Mouse (Mus musculus) kidney, postnatal 14 days (tissue): ENCODE data around the gene Pcif1.

Experiments
- DNase-seq: peaks from one replicate; pipeline ENCODE4 v3.0.0; 2022; ENCODE audit warnings: mixed read lengths

Gene Pcif1

GRCm38 (mm10) chr2:164894048-164894447, 14.9 kb downstream of the Pcif1 start:
- DNase-seq: no peak

- no peak for DNase-seq
Measured at GRCm38 (mm10) chr2:164894644-164895043, 15.5 kb downstream of the Pcif1 start.

DNA sequence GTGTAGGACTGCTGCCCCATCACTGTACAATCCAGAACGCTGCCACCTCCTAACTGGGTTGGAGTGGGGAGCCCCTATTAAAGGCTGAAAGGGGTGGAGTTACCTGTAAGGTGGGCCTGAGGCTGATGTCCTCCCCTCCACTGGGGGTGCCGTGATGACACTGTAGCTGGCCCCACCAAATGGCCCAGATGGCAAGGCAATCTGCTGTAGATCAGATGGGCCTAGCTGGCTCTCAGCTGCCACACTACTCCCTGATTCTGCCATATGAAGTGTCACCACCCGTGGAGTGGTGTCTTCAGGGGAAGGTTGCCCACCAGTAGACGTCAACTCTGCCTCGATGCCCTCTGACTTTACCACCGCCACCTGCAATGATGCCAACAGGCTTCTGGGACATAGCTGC, 16.8 kb downstream of the Pcif1 start:
- DNase-seq: no peak

GRCm38 (mm10) chr2:164898008-164898407, 18.9 kb downstream of the Pcif1 start:
- DNase-seq: no peak

- DNase-seq: no peak
Measured at GRCm38 (mm10) chr2:164899034-164899433, 19.9 kb downstream of the Pcif1 start.

DNA sequence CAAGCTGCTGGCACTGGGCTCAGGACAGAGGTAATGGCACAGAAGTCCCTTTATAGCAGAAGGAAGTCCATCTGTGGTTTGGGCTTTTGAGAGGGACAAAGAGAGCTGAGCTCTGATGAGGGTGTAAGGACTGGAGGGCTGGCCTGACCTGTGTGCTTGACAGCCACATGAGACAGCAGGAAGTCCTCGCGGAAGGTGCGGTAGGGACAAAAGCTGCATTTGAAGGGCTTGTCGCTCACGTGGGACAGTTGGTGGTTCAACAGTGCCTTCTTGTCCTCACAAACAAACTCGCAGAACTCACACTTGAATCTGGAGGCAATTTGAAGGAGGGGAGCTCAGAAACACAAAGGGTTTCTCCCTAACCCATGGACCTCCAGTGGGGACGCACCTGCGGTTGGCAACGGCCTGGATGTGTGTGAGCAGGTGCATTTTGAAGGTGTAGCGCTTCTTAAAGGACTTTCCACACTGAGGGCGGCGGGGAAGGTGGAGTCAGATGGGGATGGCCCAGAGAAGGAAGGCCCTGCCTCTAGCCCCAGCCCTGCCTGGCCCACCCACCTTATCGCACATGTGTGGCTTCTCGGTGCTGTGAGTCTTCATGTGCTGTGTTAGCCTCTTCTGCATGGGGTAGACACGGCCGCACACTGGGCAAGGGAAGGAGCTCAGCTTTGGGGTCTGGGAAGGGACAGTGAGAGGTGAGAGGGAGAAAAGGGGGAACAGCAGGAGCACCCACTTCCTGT, 20.8 kb downstream of the Pcif1 start:
- DNase-seq: no peak

- DNase-seq: no peak
Measured at GRCm38 (mm10) chr2:164901380-164901779, 22.3 kb downstream of the Pcif1 start.

GRCm38 (mm10) chr2:164903496-164903895, 24.4 kb downstream of the Pcif1 start:
- no peak for DNase-seq

- no peak for DNase-seq
Measured at GRCm38 (mm10) chr2:164906071-164906470, 27.0 kb downstream of the Pcif1 start.

GRCm38 (mm10) chr2:164907511-164907910, 28.4 kb downstream of the Pcif1 start:
- DNase-seq: no peak

DNA sequence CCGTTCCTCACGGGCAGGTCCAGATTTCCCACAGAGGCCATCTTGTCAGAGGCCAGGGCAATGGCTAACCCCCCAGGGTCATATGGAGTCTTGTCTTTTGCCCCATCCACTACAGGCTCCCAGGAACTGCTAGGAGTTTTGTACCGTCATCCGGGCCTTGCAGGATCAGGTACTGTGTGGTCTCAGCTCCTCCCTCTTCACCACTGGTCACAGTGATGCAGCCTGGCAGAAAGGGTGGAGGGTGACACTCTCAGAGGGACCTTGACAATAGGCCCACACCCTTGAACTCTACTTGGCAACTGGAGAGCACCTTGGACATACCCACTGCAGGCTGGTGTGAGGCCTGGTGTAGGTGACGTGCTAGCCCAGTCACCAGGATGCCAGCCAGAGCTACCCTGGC, 28.9 kb downstream of the Pcif1 start:
- no peak for DNase-seq

GRCm38 (mm10) chr2:164909100-164909499, 30.0 kb downstream of the Pcif1 start:
- no peak for DNase-seq

GRCm38 (mm10) chr2:164909542-164909941, 30.4 kb downstream of the Pcif1 start:
- peak; percentile 62 for DNase-seq

DNA sequence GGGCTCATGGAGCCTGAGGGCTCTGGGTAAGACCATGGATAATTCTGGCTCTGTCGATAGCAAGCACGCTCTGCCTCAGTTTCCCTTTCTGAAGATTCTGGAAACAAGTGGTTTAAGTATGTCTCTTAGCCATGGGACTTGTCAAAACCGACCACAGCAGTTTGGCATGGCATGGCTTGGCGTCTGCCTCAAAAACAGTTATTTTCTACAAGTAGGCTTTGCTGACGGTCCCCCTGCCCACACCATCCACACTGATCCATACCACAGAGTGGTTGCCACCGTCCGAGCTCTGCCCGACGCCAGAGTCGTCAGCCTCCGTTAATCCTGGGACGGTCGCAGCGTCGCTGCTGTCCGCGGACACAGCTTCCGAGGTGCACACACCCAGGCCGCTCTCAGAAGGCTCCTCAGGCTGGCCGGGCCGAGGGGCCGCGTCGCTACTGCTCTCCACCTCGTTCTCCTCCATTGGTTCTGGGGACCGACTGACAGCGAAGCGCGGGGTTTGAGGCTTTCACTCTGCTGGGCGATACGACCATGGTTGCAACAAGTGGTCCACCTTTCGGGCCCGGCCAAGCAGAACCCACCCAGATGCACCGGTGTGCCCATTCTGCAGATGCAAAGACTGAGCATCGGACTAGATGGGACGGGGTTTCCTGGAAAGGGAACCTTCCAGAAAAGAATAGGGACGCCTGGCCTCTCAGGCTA, 31.4 kb downstream of the Pcif1 start:
- no peak for DNase-seq

DNA sequence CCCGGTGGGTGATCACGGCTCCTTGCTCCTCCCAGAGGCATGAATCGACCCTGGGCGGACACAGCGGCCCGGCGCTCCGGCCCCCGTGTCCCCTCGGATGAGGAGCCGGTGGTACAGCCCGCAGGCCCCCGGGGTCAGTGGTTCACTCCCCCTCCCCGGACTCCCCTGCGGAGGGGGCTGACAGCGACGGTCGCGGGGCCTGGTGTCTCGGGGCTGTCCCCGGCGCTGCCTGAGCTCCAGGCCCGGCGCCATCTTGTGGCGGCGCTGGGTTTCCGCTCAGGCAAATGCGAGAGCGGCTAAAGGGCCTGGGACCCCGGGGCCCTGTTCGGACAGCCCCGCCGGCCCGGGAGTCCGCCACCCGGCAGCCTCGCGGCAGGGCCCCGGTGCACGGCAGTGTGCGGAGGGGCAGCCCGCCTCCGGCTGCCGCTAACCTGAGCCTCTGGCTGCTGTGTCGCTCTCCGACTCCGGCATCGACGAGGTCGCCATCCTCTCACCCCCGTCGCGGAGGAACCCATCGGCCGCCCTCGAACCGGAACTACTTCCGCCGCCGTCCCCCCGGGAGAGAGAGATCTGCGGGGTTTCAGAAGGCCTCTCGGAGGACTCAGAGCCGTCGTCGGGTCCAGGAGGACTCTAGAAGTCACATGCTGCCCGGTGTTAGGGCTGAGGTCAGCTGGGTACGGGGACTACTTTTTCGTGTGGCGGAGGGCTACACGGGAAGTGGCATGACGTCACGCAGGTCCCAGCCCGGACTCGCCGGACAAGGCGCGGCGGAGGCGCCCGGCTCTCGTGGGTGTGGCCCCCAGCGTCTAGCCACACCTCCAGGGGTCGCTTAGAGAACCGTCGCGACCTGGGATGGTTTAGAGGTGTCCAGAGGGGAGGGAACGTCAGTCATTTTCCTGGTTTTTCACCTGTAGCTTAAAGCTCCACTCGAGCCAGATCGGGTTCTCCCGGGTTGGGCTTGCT, 32.3 kb downstream of the Pcif1 start, which contains the start of gene Zfp335:
Zfp335 (minus strand) TSS at position 672 of the 963 bp plus-strand sequence.
- peak; percentile 97 for DNase-seq

- DNase-seq: peak; percentile 47
Measured at GRCm38 (mm10) chr2:164912151-164912550, 33.0 kb downstream of the Pcif1 start.

GRCm38 (mm10) chr2:164912749-164913427, 33.8 kb downstream of the Pcif1 start:
- DNase-seq: no peak

GRCm38 (mm10) chr2:164913428-164913786, 34.3 kb downstream of the Pcif1 start:
- DNase-seq: peak; percentile 44

GRCm38 (mm10) chr2:164916820-164917219, 37.7 kb downstream of the Pcif1 start:
- DNase-seq: no peak

DNA sequence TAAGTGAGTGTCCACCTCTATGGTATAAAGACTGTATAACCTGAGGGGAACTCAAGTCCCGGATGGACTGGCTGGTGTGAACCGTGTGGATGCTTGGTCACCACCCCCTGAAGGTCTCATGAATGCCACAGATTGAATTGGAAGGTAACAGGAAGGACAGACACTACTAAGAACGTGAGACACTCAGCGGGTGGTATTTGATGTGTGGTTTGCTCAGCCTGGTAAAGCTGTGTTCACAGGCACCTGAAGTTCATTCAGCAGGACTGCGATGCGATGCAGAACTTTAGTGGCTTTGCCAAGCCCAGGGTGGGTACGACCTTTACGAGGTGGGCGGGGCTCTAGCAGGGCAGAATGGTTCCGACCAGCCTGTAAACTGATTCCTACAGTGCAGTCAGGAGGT, 38.3 kb downstream of the Pcif1 start:
- no peak for DNase-seq

DNA sequence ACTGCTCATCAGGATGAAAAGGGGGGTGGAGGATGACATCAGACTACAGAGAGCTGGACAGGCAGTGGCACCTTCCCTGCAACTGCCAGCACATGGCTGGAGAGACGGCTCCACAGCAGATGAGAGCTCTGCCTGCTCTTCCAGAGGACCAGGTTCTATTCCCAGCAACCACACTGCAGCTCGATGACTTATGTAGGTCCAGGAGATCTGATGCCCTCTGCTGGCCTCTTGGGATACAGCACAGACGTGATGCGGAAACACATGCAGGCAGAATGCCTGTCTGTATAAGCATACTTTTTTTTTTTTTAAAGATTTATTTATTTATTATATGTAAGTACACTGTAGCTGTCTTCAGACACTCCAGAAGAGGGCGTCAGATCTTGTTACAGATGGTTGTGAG, 39.2 kb downstream of the Pcif1 start:
- no peak for DNase-seq

DNA sequence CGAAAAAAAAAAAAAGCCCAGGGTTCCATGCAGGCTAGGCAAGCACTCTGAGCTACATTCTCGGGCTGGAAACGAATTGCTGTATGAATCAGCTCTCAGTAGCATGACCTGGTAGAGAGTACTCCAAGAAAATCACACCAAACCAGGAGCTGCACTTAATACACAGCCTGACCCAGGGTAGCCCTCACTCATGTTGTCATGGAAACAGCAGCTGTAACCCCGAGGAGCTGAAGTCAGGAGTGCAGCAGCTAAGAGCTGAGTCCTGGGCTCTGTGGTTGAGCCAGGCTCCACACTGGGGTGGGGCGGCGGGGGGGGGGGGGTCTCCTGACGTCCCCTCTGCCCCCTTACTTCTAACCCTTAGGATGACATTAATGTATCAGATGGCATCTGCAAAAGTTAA, 42.9 kb downstream of the Pcif1 start:
- no peak for DNase-seq

GRCm38 (mm10) chr2:164923291-164923690, 44.2 kb downstream of the Pcif1 start:
- DNase-seq: no peak
